In the genomic region with DNA sequence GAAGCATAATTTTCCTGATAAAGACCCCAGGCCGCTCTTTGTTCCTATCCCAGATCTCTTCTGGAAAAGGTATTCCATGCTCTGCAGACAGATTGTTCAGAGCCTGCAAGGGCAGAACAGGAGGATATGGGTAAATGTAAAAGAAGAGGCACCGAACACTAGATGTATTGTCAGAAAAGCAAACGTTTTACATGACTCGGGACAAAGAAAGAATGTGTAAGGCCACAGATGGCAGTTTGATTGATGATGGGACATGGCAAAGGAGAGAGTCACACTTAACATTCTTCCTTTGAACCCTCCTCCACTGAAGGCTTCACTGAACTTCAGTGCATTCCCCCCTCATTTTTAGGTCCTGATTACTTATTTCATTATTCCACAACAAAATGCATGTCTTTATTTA, we compare ENCODE assay signal across 31 mouse cellular contexts.
DNase-seq lines count a peak whose midpoint lies in the region; ATAC-seq lines count a peak whose summit lies in the region.
"Had no signal": no experiment of that assay in that cellular context is flagged by ENCODE, and none has a peak within 500 bp of the region (broad histone marks: within the 10 kb centered on the region; RNA-seq: fewer than 3 reads in every experiment).

No protein-coding gene starts in this region.

- no peaks in the 10 kb centered on the region for H3K4me1 ChIP-seq in hindbrain, embryonic 11.5 days (replicated peaks; ENCODE audit: control insufficient read depth, insufficient read depth, low read length)
- peaks cover 7% of the 10 kb centered on the region; the same call in 1 of the 2 replicates for H3K4me1 ChIP-seq in hindbrain, embryonic 14.5 days (replicated peaks; ENCODE audit: control insufficient read depth, insufficient read depth, low read length)
- H3K4me1 ChIP-seq in hindbrain, embryonic 13.5 days (replicated peaks) = 0 out of 2 replicates have a peak, but pooled peaks cover 5% of the 10 kb centered on the region
- H3K4me1 ChIP-seq in liver, embryonic 11.5 days (replicated peaks; ENCODE audit: control insufficient read depth, insufficient read depth, low read length) = no peaks in the 10 kb centered on the region
- H3K4me1 ChIP-seq: embryonic facial prominence, embryonic 12.5 days; forebrain, embryonic 15.5 days; hindbrain, embryonic 15.5 days; intestine, embryonic 15.5 days; liver, embryonic 13.5 days; midbrain, embryonic 10.5 days; midbrain, embryonic 15.5 days; neural tube, embryonic 13.5 days; stomach, embryonic 15.5 days had no signal

- ATAC-seq in hindbrain, embryonic 11.5 days (ENCODE audit: low FRiP score) = peak; percentile 60; the same call in 1 of the 2 replicates
- ATAC-seq in hindbrain, embryonic 14.5 days (ENCODE audit: low FRiP score) = no peak
- no peak for ATAC-seq in hindbrain, embryonic 13.5 days (ENCODE audit: low FRiP score)
- ATAC-seq in liver, embryonic 11.5 days (replicated peaks; ENCODE audit: low FRiP score) = no peak
- ATAC-seq: activated CD4-positive, CD25-positive, alpha-beta regulatory T cell, adult 4 months; forebrain, embryonic 15.5 days; intestine, embryonic 15.5 days; midbrain, embryonic 15.5 days had no signal

- H3K4me3 ChIP-seq in hindbrain, embryonic 11.5 days (ENCODE audit: low read depth, low read length) = no peak overlapping the region
- no peak overlapping the region for H3K4me3 ChIP-seq in hindbrain, embryonic 14.5 days (replicated peaks; ENCODE audit: low read length)
- no peak overlapping the region for H3K4me3 ChIP-seq in hindbrain, embryonic 13.5 days
- H3K4me3 ChIP-seq in liver, embryonic 11.5 days (ENCODE audit: low read depth, low read length) = no peak overlapping the region
- H3K4me3 ChIP-seq: embryonic facial prominence, embryonic 12.5 days; forebrain, embryonic 15.5 days; heart, adult 2 months; hindbrain, embryonic 15.5 days; intestine, embryonic 15.5 days; liver, embryonic 13.5 days; midbrain, embryonic 10.5 days; midbrain, embryonic 15.5 days; neural tube, embryonic 13.5 days; stomach, embryonic 15.5 days had no signal

- no peak overlapping the region for H3K27ac ChIP-seq in hindbrain, embryonic 11.5 days (ENCODE audit: low read depth, low read length)
- no peak overlapping the region for H3K27ac ChIP-seq in hindbrain, embryonic 14.5 days
- H3K27ac ChIP-seq in hindbrain, embryonic 13.5 days = 0 out of 2 replicates have a peak overlapping the region, but pooled peaks have one; percentile 40
- no peak overlapping the region for H3K27ac ChIP-seq in liver, embryonic 11.5 days (ENCODE audit: low read depth, low read length)
- H3K27ac ChIP-seq: embryonic facial prominence, embryonic 12.5 days; forebrain, embryonic 15.5 days; heart, adult 2 months; hindbrain, embryonic 15.5 days; intestine, embryonic 15.5 days; liver, embryonic 13.5 days; midbrain, embryonic 10.5 days; midbrain, embryonic 15.5 days; neural tube, embryonic 13.5 days; stomach, embryonic 15.5 days had no signal

- H3K9ac ChIP-seq in hindbrain, embryonic 11.5 days (ENCODE audit: low read depth, low read length) = no peak overlapping the region
- no peak overlapping the region for H3K9ac ChIP-seq in hindbrain, embryonic 14.5 days
- H3K9ac ChIP-seq in hindbrain, embryonic 13.5 days = no peak overlapping the region
- H3K9ac ChIP-seq in liver, embryonic 11.5 days (ENCODE audit: low read depth, low read length) = no peak overlapping the region
- H3K9ac ChIP-seq: embryonic facial prominence, embryonic 12.5 days; forebrain, embryonic 15.5 days; hindbrain, embryonic 15.5 days; intestine, embryonic 15.5 days; liver, embryonic 13.5 days; midbrain, embryonic 15.5 days; neural tube, embryonic 13.5 days; stomach, embryonic 15.5 days had no signal

- peak; percentile 48 for DNase-seq in hindbrain, embryonic 11.5 days (ENCODE audit: low spot score)
- no peak for DNase-seq in hindbrain, embryonic 14.5 days (ENCODE audit: low spot score)
- DNase-seq in 3T3-L1 (ENCODE audit: low read depth, low spot score) = peak; percentile 68
- DNase-seq in embryo, embryonic 10.5 days (ENCODE audit: low spot score) = peak; percentile 74
- DNase-seq in liver, embryonic 11.5 days (ENCODE audit: low spot score) = no peak
- no peak for DNase-seq in urinary bladder, adult 2 months (ENCODE audit: low spot score)
- DNase-seq: adrenal gland, adult 8-10 months; B cell, adult 2 months; cerebellum, adult 9-10 months; heart, adult 2 months; heart, postnatal 14 days; kidney, adult 2 months; kidney, postnatal 10 days; layer of hippocampus, postnatal 36 days; left cerebral cortex, postnatal 4 days; liver, embryonic 13.5 days; lung, adult 18-20 months; lung, postnatal 10 days; retina, postnatal 1 day; right cerebral cortex, postnatal 25 days; thymus, postnatal 14 days had no signal

- H3K4me2 ChIP-seq in hindbrain, embryonic 11.5 days (replicated peaks; ENCODE audit: low read depth, low read length) = no peak overlapping the region
- H3K4me2 ChIP-seq in hindbrain, embryonic 14.5 days (replicated peaks) = no peak overlapping the region
- H3K4me2 ChIP-seq in hindbrain, embryonic 13.5 days = no peak overlapping the region
- H3K4me2 ChIP-seq in liver, embryonic 11.5 days = no peak overlapping the region
- H3K4me2 ChIP-seq: embryonic facial prominence, embryonic 12.5 days; forebrain, embryonic 15.5 days; hindbrain, embryonic 15.5 days; intestine, embryonic 15.5 days; liver, embryonic 13.5 days; midbrain, embryonic 15.5 days; neural tube, embryonic 13.5 days; stomach, embryonic 15.5 days had no signal

- H3K27me3 ChIP-seq in hindbrain, embryonic 11.5 days (ENCODE audit: control insufficient read depth, insufficient read depth, low read length) = no peaks in the 10 kb centered on the region
- no peaks in the 10 kb centered on the region for H3K27me3 ChIP-seq in hindbrain, embryonic 14.5 days (ENCODE audit: control insufficient read depth, insufficient read depth, low read length)
- H3K27me3 ChIP-seq in hindbrain, embryonic 13.5 days = no peaks in the 10 kb centered on the region
- no peaks in the 10 kb centered on the region for H3K27me3 ChIP-seq in liver, embryonic 11.5 days (replicated peaks; ENCODE audit: control insufficient read depth, insufficient read depth, low read length)
- H3K27me3 ChIP-seq: embryonic facial prominence, embryonic 12.5 days; forebrain, embryonic 15.5 days; hindbrain, embryonic 15.5 days; intestine, embryonic 15.5 days; liver, embryonic 13.5 days; midbrain, embryonic 15.5 days; neural tube, embryonic 13.5 days; stomach, embryonic 15.5 days had no signal

- no peaks in the 10 kb centered on the region for H3K36me3 ChIP-seq in hindbrain, embryonic 11.5 days (ENCODE audit: control insufficient read depth, insufficient read depth, low read length)
- no peaks in the 10 kb centered on the region for H3K36me3 ChIP-seq in hindbrain, embryonic 14.5 days (replicated peaks; ENCODE audit: control insufficient read depth, insufficient read depth)
- no peaks in the 10 kb centered on the region for H3K36me3 ChIP-seq in hindbrain, embryonic 13.5 days
- no peaks in the 10 kb centered on the region for H3K36me3 ChIP-seq in liver, embryonic 11.5 days (ENCODE audit: control insufficient read depth, insufficient read depth, low read length)
- H3K36me3 ChIP-seq: embryonic facial prominence, embryonic 12.5 days; forebrain, embryonic 15.5 days; hindbrain, embryonic 15.5 days; intestine, embryonic 15.5 days; liver, embryonic 13.5 days; midbrain, embryonic 10.5 days; midbrain, embryonic 15.5 days; neural tube, embryonic 13.5 days; stomach, embryonic 15.5 days had no signal

- no peaks in the 10 kb centered on the region for H3K9me3 ChIP-seq in hindbrain, embryonic 11.5 days (ENCODE audit: control insufficient read depth, low read length)
- H3K9me3 ChIP-seq in hindbrain, embryonic 14.5 days (ENCODE audit: control insufficient read depth, low read length) = no peaks in the 10 kb centered on the region
- H3K9me3 ChIP-seq in hindbrain, embryonic 13.5 days = no peaks in the 10 kb centered on the region
- H3K9me3 ChIP-seq in liver, embryonic 11.5 days (ENCODE audit: control insufficient read depth, low read length) = no peaks in the 10 kb centered on the region
- H3K9me3 ChIP-seq: embryonic facial prominence, embryonic 12.5 days; forebrain, embryonic 15.5 days; hindbrain, embryonic 15.5 days; intestine, embryonic 15.5 days; liver, embryonic 13.5 days; midbrain, embryonic 10.5 days; midbrain, embryonic 15.5 days; neural tube, embryonic 13.5 days; stomach, embryonic 15.5 days had no signal

- 17% methylated on average over 4 of the region's 4 CpGs for WGBS in hindbrain, embryonic 11.5 days
- 24% methylated on average over 4 of the region's 4 CpGs for WGBS in hindbrain, embryonic 14.5 days
- WGBS in hindbrain, embryonic 13.5 days = 24% methylated on average over 4 of the region's 4 CpGs
- 46% methylated on average over 4 of the region's 4 CpGs for WGBS in liver, embryonic 11.5 days

Comparison
In these comparisons a context has a peak if more than half of its experiments do, and no peak if none do; other contexts are left out.
1. DNase-seq: peak in hindbrain, embryonic 11.5 days (single experiment), 3T3-L1 (single experiment) and embryo, embryonic 10.5 days (single experiment); none in hindbrain, embryonic 14.5 days (single experiment), liver, embryonic 11.5 days (single experiment) and urinary bladder, adult 2 months (single experiment).